In genomic region chr6:108174181-108174580, GRCm38 (mm10) we compare ENCODE assay signal across 17 mouse cellular contexts. TPM values are rescaled to one million over a fixed set of nuclear protein-coding genes. Genes with fewer than 3 reads are reported as not detected.
DNase-seq lines count a peak whose midpoint lies in the region.
"Had no signal": no experiment of that assay in that cellular context is flagged by ENCODE, and none has a peak within 500 bp of the region (broad histone marks: within the 10 kb centered on the region; RNA-seq: fewer than 3 reads in every experiment).

No protein-coding gene starts in this region.

- intact Hi-C loops in left cerebral cortex, postnatal 14 days (cut with DNase I), result no loop called here

- peak; percentile 76 for DNase-seq in heart, adult 11 months
- no peak for DNase-seq in heart, adult 9 months (ENCODE audit: low spot score in 2 of 2)
- DNase-seq in left cerebral cortex, postnatal 14 days (ENCODE audit: low spot score in 2 of 2), result peak; percentile 22 to 25
- DNase-seq in left cerebral cortex, adult 11 months (ENCODE audit: low spot score), result no peak
- DNase-seq in right cerebral cortex, postnatal 14 days, result peak; percentile 26
- DNase-seq in right cerebral cortex, postnatal 25 days, result no peak
- DNase-seq: adrenal gland, postnatal 10 days; adrenal gland, postnatal 36 days; B cell, adult 2 months; cerebellum, adult 11-12 months; cerebellum, adult 8-10 months; cerebellum, postnatal 10 days; cerebellum, postnatal 36 days; embryo, embryonic 11 days; gastrocnemius, adult 2 months; gastrocnemius, postnatal 14 days; heart, adult 18-20 months had no signal

RNA-seq across cellular contexts. Expression of gene Sumf1, which starts 11.2 kb away (rescaled TPM):
- total RNA-seq in left cerebral cortex, postnatal 14 days (2021), result 10 to 100 TPM; 17.4 to 18.2 TPM

RNA-seq across cellular contexts. Expression of gene Itpr1, which starts 38.7 kb away (rescaled TPM):
- 100 to 1,000 TPM; 156 to 179 TPM for total RNA-seq in left cerebral cortex, postnatal 14 days (2021)

Comparison
In these comparisons a context has a peak if more than half of its experiments do, and no peak if none do; other contexts are left out.
1. DNase-seq: peak in heart, adult 11 months (single experiment), left cerebral cortex, postnatal 14 days (2 of 2) and right cerebral cortex, postnatal 14 days (single experiment); none in heart, adult 9 months (0 of 2), left cerebral cortex, adult 11 months (single experiment) and right cerebral cortex, postnatal 25 days (single experiment).